Mouse (Mus musculus): ENCODE data around the gene Sbk3. TPM values are rescaled to one million over a fixed set of nuclear protein-coding genes. Genes with fewer than 3 reads are reported as not detected.
A peak's percentile ranks its signal among the peaks of the same experiment; 100 is the strongest.

Sbk3 gene
- polyA plus RNA-seq, 1 experiment from 2014 or later: not detected

GRCm38 (mm10) chr7:4976832-4977231 lies 5.9 kb upstream of the Sbk3 start:
- H3K4me2 ChIP-seq (replicated peaks): no peak overlapping the region
- H3K4me3 ChIP-seq: no peak overlapping the region

DNA sequence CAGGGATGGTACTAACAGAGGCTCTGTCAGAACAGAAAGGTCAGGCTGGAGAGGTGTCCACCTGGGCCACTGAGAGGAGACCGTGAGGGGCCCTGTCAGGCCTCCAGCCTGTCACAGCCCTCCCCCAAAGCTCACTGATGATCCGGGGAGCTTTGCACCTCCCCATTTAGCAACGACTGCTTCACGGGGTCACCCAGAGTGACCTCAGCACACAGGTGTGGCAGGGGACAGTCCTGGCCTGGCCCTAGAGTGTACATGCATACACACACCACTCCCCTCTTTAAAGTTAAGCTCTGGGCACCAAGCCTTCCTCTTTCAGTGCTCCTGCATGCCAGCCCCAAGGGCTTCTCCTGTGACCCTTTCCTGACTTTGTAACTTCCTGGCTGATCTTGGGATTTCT lies 4.5 kb upstream of the Sbk3 start:
- 0 out of 2 replicates have a peak, but pooled peaks cover 3% of the 10 kb centered on the region for H3K9me3 ChIP-seq
- no peaks in the 10 kb centered on the region for H3K36me3 ChIP-seq
- no peak for ATAC-seq (ENCODE audit: low FRiP score, low read depth)
- no peak overlapping the region for H3K9ac ChIP-seq
- no peaks in the 10 kb centered on the region for H3K4me1 ChIP-seq
- H3K27me3 ChIP-seq: no peaks in the 10 kb centered on the region
- H3K27ac ChIP-seq: no peak overlapping the region
- H3K4me3 ChIP-seq: no peak overlapping the region
- H3K4me2 ChIP-seq (replicated peaks): no peak overlapping the region
- WGBS: 43% methylated on average over 4 of the region's 4 CpGs

More at GRCm38 (mm10) chr7:4976832-4977231, 5.9 kb upstream of the Sbk3 start:
- ATAC-seq (ENCODE audit: low FRiP score, low read depth): no peak
- no peak overlapping the region for H3K27ac ChIP-seq
- no peaks in the 10 kb centered on the region for H3K27me3 ChIP-seq
- H3K9ac ChIP-seq: no peak overlapping the region
- no peaks in the 10 kb centered on the region for H3K36me3 ChIP-seq
- H3K4me1 ChIP-seq: no peaks in the 10 kb centered on the region
- 0 out of 2 replicates have a peak, but pooled peaks cover 3% of the 10 kb centered on the region for H3K9me3 ChIP-seq
- 88% methylated on average over 7 of the region's 7 CpGs for WGBS

DNA sequence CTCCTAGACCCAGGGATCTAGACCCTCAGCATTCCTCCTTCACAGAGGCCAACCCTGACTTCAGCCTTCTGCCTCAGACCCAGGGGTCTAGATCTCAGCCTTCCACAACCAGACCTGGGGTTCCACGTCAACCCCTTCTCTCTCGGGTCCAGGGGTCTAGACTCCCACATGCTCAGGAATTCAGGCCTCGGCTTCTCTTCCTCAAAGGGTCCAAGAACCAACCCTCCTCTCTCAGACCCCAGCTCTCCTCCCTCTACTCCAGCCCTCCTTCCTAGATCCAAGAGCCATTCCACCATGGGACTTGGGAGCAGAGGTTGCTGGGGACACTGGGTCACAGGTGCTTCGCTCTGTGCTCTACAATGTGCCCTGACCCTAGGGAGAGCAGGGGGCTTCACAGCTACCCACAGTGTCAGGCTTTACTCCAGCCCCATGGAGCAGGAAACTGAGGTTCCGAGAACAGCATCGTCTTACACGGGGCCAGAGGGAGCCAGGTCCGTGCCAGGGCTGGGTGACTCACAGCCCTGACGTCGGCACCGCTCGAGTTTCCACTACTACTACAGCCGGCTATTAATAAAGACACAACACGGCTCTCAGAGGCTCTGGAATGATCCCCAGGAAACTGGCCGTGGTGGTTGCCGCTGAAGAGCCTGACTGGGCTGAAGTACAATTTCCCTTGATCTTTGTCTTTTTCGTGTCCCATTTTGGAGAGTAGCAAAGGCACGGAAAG lies 1.5 kb upstream of the Sbk3 start:
- no peak overlapping the region for H3K4me2 ChIP-seq (replicated peaks)
- peaks cover 1% of the 10 kb centered on the region; the same call in 1 of the 2 replicates for H3K27me3 ChIP-seq
- WGBS: 66% methylated on average over 18 of the region's 18 CpGs
- H3K9me3 ChIP-seq: 0 out of 2 replicates have a peak, but pooled peaks cover 3% of the 10 kb centered on the region
- H3K4me3 ChIP-seq: no peak overlapping the region
- H3K4me1 ChIP-seq: no peaks in the 10 kb centered on the region
- H3K36me3 ChIP-seq: no peaks in the 10 kb centered on the region
- no peak overlapping the region for H3K9ac ChIP-seq
- H3K27ac ChIP-seq: no peak overlapping the region
- no peak; the same call in 1 of the 2 replicates for ATAC-seq (ENCODE audit: low FRiP score, low read depth)

GRCm38 (mm10) chr7:4971710-4972109 lies 742 bp upstream of the Sbk3 start:
- no peak overlapping the region for H3K27ac ChIP-seq
- H3K27me3 ChIP-seq: peaks cover 4% of the 10 kb centered on the region; the same call in 1 of the 2 replicates
- no peak overlapping the region for H3K9ac ChIP-seq
- no peak for ATAC-seq (ENCODE audit: low FRiP score, low read depth)
- H3K4me2 ChIP-seq (replicated peaks): no peak overlapping the region
- no peaks in the 10 kb centered on the region for H3K36me3 ChIP-seq
- 0 out of 2 replicates have a peak, but pooled peaks cover under 1% of the 10 kb centered on the region for H3K9me3 ChIP-seq
- 27% methylated on average over 7 of the region's 7 CpGs for WGBS
- no peak overlapping the region for H3K4me3 ChIP-seq
- H3K4me1 ChIP-seq: no peaks in the 10 kb centered on the region

- no peak overlapping the region for H3K4me3 ChIP-seq
- no peak overlapping the region for H3K4me2 ChIP-seq (replicated peaks)
- no peak for ATAC-seq (ENCODE audit: low FRiP score, low read depth)
- H3K4me1 ChIP-seq: no peaks in the 10 kb centered on the region; the same call in 1 of the 2 replicates
- H3K9ac ChIP-seq: no peak overlapping the region
- no peak overlapping the region for H3K27ac ChIP-seq
- WGBS: 77% methylated on average over 5 of the region's 5 CpGs
- H3K27me3 ChIP-seq: peaks cover 7% of the 10 kb centered on the region; the same call in 1 of the 2 replicates
- H3K36me3 ChIP-seq: no peaks in the 10 kb centered on the region
- no peaks in the 10 kb centered on the region for H3K9me3 ChIP-seq
These were observed 6.0 kb downstream of the Sbk3 start for GRCm38 (mm10) chr7:4964988-4965387.

GRCm38 (mm10) chr7:4964272-4964671 lies 6.7 kb downstream of the Sbk3 start, which contains the start of gene Sbk2:
TSS of gene Sbk2 (minus strand) at chr7:4964406.
- peak within 1 kb of the TSS; percentile 15; the same call in 1 of the 2 replicates for H3K4me3 ChIP-seq
- no peaks in the 10 kb centered on the region for H3K36me3 ChIP-seq
- H3K9ac ChIP-seq: peak within 1 kb of the TSS; percentile 35; the same call in 1 of the 2 replicates
- peak; percentile 79 for ATAC-seq (ENCODE audit: low FRiP score, low read depth)
- H3K27me3 ChIP-seq: peaks cover 7% of the 10 kb centered on the region; the same call in 1 of the 2 replicates
- H3K27ac ChIP-seq: no peak within 1 kb of the TSS
- H3K9me3 ChIP-seq: no peaks in the 10 kb centered on the region
- H3K4me1 ChIP-seq: no peaks in the 10 kb centered on the region; the same call in 1 of the 2 replicates
- H3K4me2 ChIP-seq (replicated peaks): 0 out of 2 replicates have a peak within 1 kb of the TSS, but pooled peaks have one; percentile 31
- 5% methylated on average over 10 of the region's 10 CpGs for WGBS

DNA sequence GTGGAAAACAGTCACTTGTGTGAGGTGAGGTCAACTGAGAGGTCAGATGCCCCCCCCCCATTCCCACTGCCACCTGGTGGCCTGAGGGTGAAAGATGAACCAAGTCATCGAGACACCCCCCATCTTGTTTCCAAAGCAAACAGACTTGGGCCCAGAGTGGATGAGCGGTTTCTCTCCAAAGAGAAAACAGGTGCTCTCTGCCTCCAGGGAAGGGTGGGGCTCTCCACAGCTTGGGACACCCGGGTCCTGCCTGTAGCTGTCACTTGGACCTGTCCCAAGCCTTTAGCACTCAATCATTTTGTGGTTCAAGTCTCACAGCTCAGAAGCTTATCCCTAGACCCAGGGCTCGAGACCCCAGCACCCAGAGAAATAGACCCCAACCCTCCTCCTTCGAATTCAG lies 7.4 kb downstream of the Sbk3 start:
- WGBS: 66% methylated on average over 5 of the region's 5 CpGs
- no peaks in the 10 kb centered on the region; the same call in 1 of the 2 replicates for H3K4me1 ChIP-seq
- H3K4me2 ChIP-seq (replicated peaks): no peak overlapping the region
- no peak overlapping the region for H3K9ac ChIP-seq
- H3K36me3 ChIP-seq: no peaks in the 10 kb centered on the region
- H3K4me3 ChIP-seq: no peak overlapping the region
- no peak overlapping the region for H3K27ac ChIP-seq
- H3K9me3 ChIP-seq: no peaks in the 10 kb centered on the region
- no peak for ATAC-seq (ENCODE audit: low FRiP score, low read depth)
- peaks cover 7% of the 10 kb centered on the region; the same call in 1 of the 2 replicates for H3K27me3 ChIP-seq

GRCm38 (mm10) chr7:4957361-4957760 lies 13.6 kb downstream of the Sbk3 start:
- no peak overlapping the region for H3K9ac ChIP-seq
- no peak overlapping the region for H3K27ac ChIP-seq
- 85% methylated on average over 10 of the region's 10 CpGs for WGBS

GRCm38 (mm10) chr7:4953815-4954445 lies 17.0 kb downstream of the Sbk3 start:
- ATAC-seq (ENCODE audit: low FRiP score, low read depth): 0 out of 2 replicates have a peak, but pooled peaks have one; percentile 33
- Histone ChIP-seq H3K9ac (no peak overlapping the region), H3K36me3 (no peaks in the 10 kb centered on the region), H3K4me3 (no peak overlapping the region), H3K27ac (no peak overlapping the region), H3K4me1 (peaks cover 7% of the 10 kb centered on the region), H3K27me3 (no peaks in the 10 kb centered on the region), H3K9me3 (no peaks in the 10 kb centered on the region), H3K4me2 (replicated peaks) (no peak overlapping the region)
- 12% methylated on average over 10 of the region's 10 CpGs for WGBS

More at GRCm38 (mm10) chr7:4957361-4957760, 13.6 kb downstream of the Sbk3 start:
- H3K9me3 ChIP-seq: no peaks in the 10 kb centered on the region
- no peak overlapping the region for H3K4me3 ChIP-seq
- ATAC-seq (ENCODE audit: low FRiP score, low read depth): no peak
- peaks cover 7% of the 10 kb centered on the region for H3K4me1 ChIP-seq
- no peak overlapping the region for H3K4me2 ChIP-seq (replicated peaks)
- no peaks in the 10 kb centered on the region for H3K27me3 ChIP-seq
- no peaks in the 10 kb centered on the region for H3K36me3 ChIP-seq

DNA sequence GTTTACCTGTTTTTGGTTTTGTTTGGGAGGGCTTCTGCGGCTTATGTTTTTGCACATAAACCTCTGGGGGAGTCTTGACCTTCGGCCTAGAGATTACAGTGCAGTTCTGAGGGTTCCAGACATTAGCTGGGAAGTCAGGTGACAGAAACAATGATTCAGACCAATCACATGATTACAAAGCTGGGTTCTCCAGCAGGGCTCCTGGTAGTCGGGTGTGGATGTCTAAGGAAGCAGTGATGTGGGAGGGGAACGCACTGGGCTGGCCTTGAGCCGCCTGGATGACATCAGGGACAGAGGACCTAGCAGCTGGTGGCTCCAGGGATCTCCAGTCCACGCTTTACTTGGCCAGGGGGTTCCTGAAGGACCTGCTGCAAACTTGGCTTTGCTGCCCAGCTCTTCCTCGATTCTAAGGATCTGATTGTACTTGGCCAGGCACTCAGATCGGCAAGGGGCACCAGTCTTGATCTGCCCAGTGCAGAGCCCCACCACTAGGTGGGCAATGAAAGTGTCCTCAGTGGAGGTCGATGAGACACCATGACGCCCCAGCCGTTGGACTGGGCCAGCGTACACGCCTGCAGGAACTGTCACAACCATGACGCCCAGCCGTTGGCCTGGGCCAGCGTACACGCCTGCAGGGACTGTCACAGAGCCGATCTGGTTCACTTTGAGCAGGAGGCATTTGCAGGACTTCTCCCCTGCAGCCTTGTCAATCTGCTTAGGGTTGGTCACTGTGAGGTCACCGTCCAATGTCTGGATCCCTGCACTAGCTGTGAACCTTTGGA lies 20.2 kb downstream of the Sbk3 start:
- WGBS: 84% methylated on average over 19 of the region's 19 CpGs

GRCm38 (mm10) chr7:4948386-4948785 lies 22.6 kb downstream of the Sbk3 start:
- no peaks in the 10 kb centered on the region for H3K36me3 ChIP-seq
- no peak overlapping the region for H3K9ac ChIP-seq
- no peaks in the 10 kb centered on the region for H3K27me3 ChIP-seq
- 54% methylated on average over 6 of the region's 6 CpGs for WGBS
- H3K9me3 ChIP-seq: no peaks in the 10 kb centered on the region
- ATAC-seq (ENCODE audit: low FRiP score, low read depth): no peak
- no peak overlapping the region for H3K27ac ChIP-seq
- H3K4me2 ChIP-seq (replicated peaks): no peak overlapping the region
- peaks cover 6% of the 10 kb centered on the region; the same call in 1 of the 2 replicates for H3K4me1 ChIP-seq
- no peak overlapping the region for H3K4me3 ChIP-seq

More for the DNA sequence above, 20.2 kb downstream of the Sbk3 start:
- no peak overlapping the region for H3K4me2 ChIP-seq (replicated peaks)
- no peak overlapping the region for H3K4me3 ChIP-seq
- H3K36me3 ChIP-seq: no peaks in the 10 kb centered on the region
- ATAC-seq (ENCODE audit: low FRiP score, low read depth): no peak
- H3K9me3 ChIP-seq: no peaks in the 10 kb centered on the region
- no peak overlapping the region for H3K27ac ChIP-seq
- peaks cover 9% of the 10 kb centered on the region for H3K4me1 ChIP-seq
- H3K9ac ChIP-seq: no peak overlapping the region
- H3K27me3 ChIP-seq: no peaks in the 10 kb centered on the region

Data from limb, embryonic 13.5 days (tissue).